29 mouse cellular contexts compared by ENCODE assay signal in genomic region chr1:165142343-165142916, GRCm38 (mm10). TPM values are rescaled to one million over a fixed set of nuclear protein-coding genes. Genes with fewer than 3 reads are reported as not detected.
DNase-seq lines count a peak whose midpoint lies in the region; ATAC-seq and TF ChIP-seq lines count a peak whose summit lies in the region.
"Had no signal": no experiment of that assay in that cellular context is flagged by ENCODE, and none has a peak within 500 bp of the region (broad histone marks: within the 10 kb centered on the region; RNA-seq: fewer than 3 reads in every experiment).

No protein-coding gene starts in this region.

- H3K9me3 ChIP-seq in embryonic facial prominence, embryonic 12.5 days, result no peaks in the 10 kb centered on the region
- H3K9me3 ChIP-seq in embryonic facial prominence, embryonic 10.5 days, result no peaks in the 10 kb centered on the region
- no peaks in the 10 kb centered on the region for H3K9me3 ChIP-seq in kidney, postnatal 0 days (replicated peaks; ENCODE audit: low read length)
- H3K9me3 ChIP-seq in embryonic facial prominence, embryonic 15.5 days (replicated peaks), result no peaks in the 10 kb centered on the region
- H3K9me3 ChIP-seq: heart, embryonic 13.5 days; hindbrain, embryonic 15.5 days; neural tube, embryonic 13.5 days had no signal

- H3K36me3 ChIP-seq in embryonic facial prominence, embryonic 12.5 days, result no peaks in the 10 kb centered on the region
- no peaks in the 10 kb centered on the region for H3K36me3 ChIP-seq in embryonic facial prominence, embryonic 10.5 days (replicated peaks)
- no peaks in the 10 kb centered on the region for H3K36me3 ChIP-seq in kidney, postnatal 0 days (ENCODE audit: insufficient read depth, low read length)
- H3K36me3 ChIP-seq in embryonic facial prominence, embryonic 15.5 days, result no peaks in the 10 kb centered on the region
- H3K36me3 ChIP-seq: forebrain, embryonic 12.5 days; heart, embryonic 13.5 days; hindbrain, embryonic 15.5 days; neural tube, embryonic 13.5 days had no signal

- H3K4me3 ChIP-seq in embryonic facial prominence, embryonic 12.5 days, result no peak overlapping the region
- no peak overlapping the region for H3K4me3 ChIP-seq in embryonic facial prominence, embryonic 10.5 days
- H3K4me3 ChIP-seq in kidney, postnatal 0 days (replicated peaks; ENCODE audit: low read depth, low read length), result no peak overlapping the region
- no peak overlapping the region for H3K4me3 ChIP-seq in lung, adult 2 months (replicated peaks; ENCODE audit: extremely low read depth, low read depth, low read length)
- H3K4me3 ChIP-seq in embryonic facial prominence, embryonic 15.5 days (replicated peaks), result no peak overlapping the region
- H3K4me3 ChIP-seq: forebrain, embryonic 12.5 days; heart, embryonic 13.5 days; hindbrain, embryonic 15.5 days; neural tube, embryonic 13.5 days had no signal

- no peak overlapping the region for H3K4me2 ChIP-seq in embryonic facial prominence, embryonic 12.5 days (replicated peaks)
- no peak overlapping the region for H3K4me2 ChIP-seq in kidney, postnatal 0 days (ENCODE audit: low read length)
- no peak overlapping the region for H3K4me2 ChIP-seq in embryonic facial prominence, embryonic 15.5 days (replicated peaks)
- H3K4me2 ChIP-seq: forebrain, embryonic 12.5 days; heart, embryonic 13.5 days; hindbrain, embryonic 15.5 days; midbrain, embryonic 11.5 days; neural tube, embryonic 13.5 days had no signal

- peak; percentile 70 for ATAC-seq in embryonic facial prominence, embryonic 12.5 days (ENCODE audit: insufficient number of reproducible peaks, insufficient read depth, low FRiP score, low TSS enrichment)
- ATAC-seq in kidney, postnatal 0 days (replicated peaks; ENCODE audit: low FRiP score, low read depth), result peak; percentile 65
- ATAC-seq in embryonic facial prominence, embryonic 15.5 days (ENCODE audit: insufficient number of reproducible peaks, low FRiP score, low TSS enrichment, low read depth), result peak; percentile 69; the same call in 1 of the 2 replicates
- ATAC-seq: activated CD4-positive, CD25-positive, alpha-beta regulatory T cell, adult 4 months; forebrain, postnatal 0 days had no signal

- no peak for TF ChIP-seq CTCF in kidney, postnatal 0 days (IDR thresholded peaks at IDR 0.05; ENCODE audit: low read depth)
- TF ChIP-seq CTCF in lung, adult 2 months (IDR thresholded peaks at IDR 0.05; ENCODE audit: insufficient read depth, low read length), result no peak

- TF ChIP-seq POLR2A in lung, adult 2 months (IDR thresholded peaks at IDR 0.05; ENCODE audit: borderline replicate concordance, extremely low read depth, low read depth, low read length), result no peak

- no peak for DNase-seq in embryonic facial prominence, embryonic 10.5 days (ENCODE audit: low spot score)
- DNase-seq in kidney, postnatal 0 days (ENCODE audit: low spot score), result peak; percentile 52
- DNase-seq in kidney, adult 9 months, result no peak
- DNase-seq in lung, postnatal 10 days, result peak; percentile 12
- no peak for DNase-seq in lung, adult 2 months
- DNase-seq in adrenal gland, adult (ENCODE audit: inconsistent age in 2 of 2, low spot score in 1 of 2), result no peak
- DNase-seq: adrenal gland, adult 8-10 months; cerebellum, adult 2 months; cerebellum, postnatal 14 days; forebrain, postnatal 0 days; heart, postnatal 10 days; kidney, adult 8-10 months; layer of hippocampus, adult 9-11 months; right cerebral cortex, postnatal 4 days; thymus, adult 2 months; thymus, postnatal 36 days had no signal

- 60% methylated on average over 12 of the region's 12 CpGs for WGBS in embryonic facial prominence, embryonic 12.5 days
- 77% methylated on average over 12 of the region's 12 CpGs for WGBS in embryonic facial prominence, embryonic 10.5 days
- 48% methylated on average over 12 of the region's 12 CpGs for WGBS in kidney, postnatal 0 days
- WGBS in lung, adult 2 months, result 72% methylated on average over 12 of the region's 12 CpGs
- 48% methylated on average over 12 of the region's 12 CpGs for WGBS in embryonic facial prominence, embryonic 15.5 days

- no peak overlapping the region for H3K27ac ChIP-seq in embryonic facial prominence, embryonic 12.5 days
- H3K27ac ChIP-seq in embryonic facial prominence, embryonic 10.5 days (replicated peaks), result no peak overlapping the region
- no peak overlapping the region for H3K27ac ChIP-seq in kidney, postnatal 0 days
- H3K27ac ChIP-seq in embryonic facial prominence, embryonic 15.5 days (replicated peaks), result no peak overlapping the region
- H3K27ac ChIP-seq: forebrain, embryonic 12.5 days; heart, embryonic 13.5 days; hindbrain, embryonic 15.5 days; neural tube, embryonic 13.5 days had no signal

- H3K27me3 ChIP-seq in embryonic facial prominence, embryonic 12.5 days, result no peaks in the 10 kb centered on the region
- H3K27me3 ChIP-seq in embryonic facial prominence, embryonic 10.5 days (replicated peaks; ENCODE audit: low read depth, poor library complexity, severe bottlenecking), result no peaks in the 10 kb centered on the region
- H3K27me3 ChIP-seq in kidney, postnatal 0 days (ENCODE audit: insufficient read depth, low read length), result no peaks in the 10 kb centered on the region
- no peaks in the 10 kb centered on the region for H3K27me3 ChIP-seq in embryonic facial prominence, embryonic 15.5 days
- H3K27me3 ChIP-seq: CH12.LX; forebrain, embryonic 12.5 days; heart, embryonic 13.5 days; hindbrain, embryonic 15.5 days; neural tube, embryonic 13.5 days had no signal

- no peak overlapping the region for H3K9ac ChIP-seq in embryonic facial prominence, embryonic 12.5 days
- no peak overlapping the region for H3K9ac ChIP-seq in kidney, postnatal 0 days (ENCODE audit: low read depth, low read length)
- no peak overlapping the region for H3K9ac ChIP-seq in embryonic facial prominence, embryonic 15.5 days
- H3K9ac ChIP-seq: forebrain, embryonic 12.5 days; forebrain, postnatal 0 days; heart, embryonic 13.5 days; hindbrain, embryonic 15.5 days; neural tube, embryonic 13.5 days had no signal

- H3K4me1 ChIP-seq in embryonic facial prominence, embryonic 12.5 days, result no peaks in the 10 kb centered on the region; the same call in 1 of the 2 replicates
- H3K4me1 ChIP-seq in embryonic facial prominence, embryonic 10.5 days, result peaks cover 11% of the 10 kb centered on the region; the same call in 1 of the 2 replicates
- H3K4me1 ChIP-seq in kidney, postnatal 0 days (replicated peaks; ENCODE audit: insufficient read depth, low read length), result no peaks in the 10 kb centered on the region
- H3K4me1 ChIP-seq in lung, adult 2 months (ENCODE audit: control insufficient read depth, insufficient read depth, low read length), result no peaks in the 10 kb centered on the region
- no peaks in the 10 kb centered on the region for H3K4me1 ChIP-seq in embryonic facial prominence, embryonic 15.5 days
- H3K4me1 ChIP-seq: forebrain, embryonic 12.5 days; hindbrain, embryonic 15.5 days; neural tube, embryonic 13.5 days had no signal

RNA-seq across cellular contexts. Expression of gene Tbx19, which starts 18.1 kb away (rescaled TPM):
- not detected in 2 replicates for polyA plus RNA-seq in embryonic facial prominence, embryonic 12.5 days (2016; fragmentation: Nextera tagmentation; extraction: Ambion mirVana)
- polyA plus RNA-seq in embryonic facial prominence, embryonic 10.5 days (2016; fragmentation: Nextera tagmentation; extraction: Ambion mirVana), result not detected in 2 replicates
- polyA plus RNA-seq in kidney, postnatal 0 days (2015; fragmentation: Nextera tagmentation; extraction: Ambion mirVana), result not detected in 2 replicates
- polyA plus RNA-seq in lung, adult 2 months (2012; rRNA removed), result 0.08 and 0.34 TPM in 2 replicates
- polyA plus RNA-seq in embryonic facial prominence, embryonic 15.5 days (2015; fragmentation: Nextera tagmentation; extraction: Ambion mirVana), result not detected in 2 replicates
- polyA plus RNA-seq: activated CD4-positive, CD25-positive, alpha-beta regulatory T cell, adult 4 months; C2C12; cerebellum, adult 2 months; embryonic facial prominence, embryonic 11.5 days; forebrain, embryonic 12.5 days; forebrain, postnatal 0 days; heart, embryonic 13.5 days; hindbrain, embryonic 15.5 days; liver, adult 2 months; liver, embryonic 16.5 days; midbrain, embryonic 11.5 days; neural tube, embryonic 13.5 days had no signal

RNA-seq across cellular contexts. Expression of gene Sft2d2, which starts 51.8 kb away (rescaled TPM):
- polyA plus RNA-seq in embryonic facial prominence, embryonic 12.5 days (2016; fragmentation: Nextera tagmentation; extraction: Ambion mirVana), result 14.9 and 15.0 TPM in 2 replicates
- polyA plus RNA-seq in embryonic facial prominence, embryonic 10.5 days (2016; fragmentation: Nextera tagmentation; extraction: Ambion mirVana), result 11.8 and 12.1 TPM in 2 replicates
- polyA plus RNA-seq in kidney, postnatal 0 days (2015; fragmentation: Nextera tagmentation; extraction: Ambion mirVana), result 21.2 and 21.4 TPM in 2 replicates
- polyA plus RNA-seq in lung, adult 2 months (2012; rRNA removed), result 53.9 and 71.5 TPM in 2 replicates
- polyA plus RNA-seq in embryonic facial prominence, embryonic 15.5 days (2015; fragmentation: Nextera tagmentation; extraction: Ambion mirVana), result 17.5 and 18.3 TPM in 2 replicates

Comparison
In these comparisons a context has a peak if more than half of its experiments do, and no peak if none do; other contexts are left out.
1. DNase-seq: peak in kidney, postnatal 0 days (single experiment) and lung, postnatal 10 days (single experiment); none in embryonic facial prominence, embryonic 10.5 days (single experiment), kidney, adult 9 months (single experiment), lung, adult 2 months (single experiment) and adrenal gland, adult (0 of 2).
2. Peak in every context shown above with its lines, with median percentiles within 50 percentile points of each other: ATAC-seq.